9 mouse cellular contexts compared by ENCODE assay signal in genomic region chr1:157457789-157458188, GRCm38 (mm10). TPM values are rescaled to one million over a fixed set of nuclear protein-coding genes. Genes with fewer than 3 reads are reported as not detected.
A peak's percentile ranks its signal among the peaks of the same experiment; 100 is the strongest.
DNase-seq lines count a peak whose midpoint lies in the region; ATAC-seq and TF ChIP-seq lines count a peak whose summit lies in the region.
"Had no signal": no experiment of that assay in that cellular context is flagged by ENCODE, and none has a peak within 500 bp of the region (broad histone marks: within the 10 kb centered on the region; RNA-seq: fewer than 3 reads in every experiment).

No protein-coding gene starts in this region.

- H3K36me3 ChIP-seq in heart, embryonic 13.5 days = no peaks in the 10 kb centered on the region; the same call in 1 of the 2 replicates
- H3K36me3 ChIP-seq in CH12.LX (replicated peaks in 1 of 2; ENCODE audit: control insufficient read depth in 1 of 2, insufficient read depth in 1 of 2, low read length in 1 of 2) = peaks cover 6 to 17% of the 10 kb centered on the region in 2 experiments
- H3K36me3 ChIP-seq in embryonic facial prominence, embryonic 14.5 days (ENCODE audit: control insufficient read depth, insufficient read depth, low read length) = no peaks in the 10 kb centered on the region
- H3K36me3 ChIP-seq: forebrain, embryonic 12.5 days had no signal

- H3K9me3 ChIP-seq in heart, embryonic 13.5 days = no peaks in the 10 kb centered on the region
- no peaks in the 10 kb centered on the region for H3K9me3 ChIP-seq in CH12.LX (replicated peaks; ENCODE audit: low read length)
- no peaks in the 10 kb centered on the region for H3K9me3 ChIP-seq in embryonic facial prominence, embryonic 14.5 days (ENCODE audit: control insufficient read depth, low read length)
- H3K9me3 ChIP-seq: forebrain, embryonic 12.5 days had no signal

- no peak overlapping the region for H3K9ac ChIP-seq in heart, embryonic 13.5 days
- H3K9ac ChIP-seq in CH12.LX (ENCODE audit: insufficient read depth, low read depth) = peak overlapping the region; percentile 20; the same call in 1 of the 2 replicates
- H3K9ac ChIP-seq in embryonic facial prominence, embryonic 14.5 days (ENCODE audit: low read depth, low read length) = no peak overlapping the region

- intact Hi-C loops in heart, postnatal 14 days (cut with DNase I) = loop anchor here (2.0 to 10.0 kb wide), 2 partner anchors 79 to 543 kb away; no protein-coding TSS in a partner anchor
- intact Hi-C loops in left cerebral cortex, postnatal 10 days (cut with DNase I) = no loop called here

- H3K79me2 ChIP-seq in CH12.LX (replicated peaks; ENCODE audit: control insufficient read depth, extremely low read depth, insufficient read depth, poor library complexity, severe bottlenecking) = no peaks in the 10 kb centered on the region

- no peak overlapping the region for H3K4me3 ChIP-seq in heart, embryonic 13.5 days
- peak overlapping the region in 1 of 3 experiments; percentile 76 for H3K4me3 ChIP-seq in CH12.LX (replicated peaks in 1 of 3; ENCODE audit: low read depth in 2 of 3, low read length in 2 of 3, poor library complexity in 1 of 3)
- peak overlapping the region; percentile 34; the same call in 1 of the 2 replicates for H3K4me3 ChIP-seq in embryonic facial prominence, embryonic 14.5 days (ENCODE audit: low read depth, low read length)

- no peaks in the 10 kb centered on the region for H3K27me3 ChIP-seq in heart, embryonic 13.5 days (replicated peaks)
- no peaks in the 10 kb centered on the region for H3K27me3 ChIP-seq in CH12.LX (replicated peaks)
- H3K27me3 ChIP-seq in embryonic facial prominence, embryonic 14.5 days (replicated peaks; ENCODE audit: control insufficient read depth, insufficient read depth, low read length) = no peaks in the 10 kb centered on the region

- no peak for DNase-seq in heart, postnatal 14 days
- DNase-seq in kidney, postnatal 25 days = peak; percentile 31 to 57
- no peak for DNase-seq in kidney, postnatal 10 days
- no peak for DNase-seq in CH12.LX (ENCODE audit: extremely low read depth)
- DNase-seq in embryonic facial prominence, embryonic 14.5 days (ENCODE audit: low spot score) = no peak
- DNase-seq in left cerebral cortex, postnatal 10 days (ENCODE audit: extremely low spot score in 1 of 2, low spot score in 2 of 2) = no peak
- no peak for DNase-seq in testis, postnatal 14 days (ENCODE audit: low spot score)

- dilution Hi-C loops in CH12.LX (cut with MboI; ENCODE audit: extremely low pct_ligation_motif_present, extremely low pct_unique_long_range_greater_than_20kb, low sequenced_read_pairs) = no loop called here

- in situ Hi-C loops in CH12.LX (cut with MboI; ENCODE audit: low pct_ligation_motif_present, low pct_unique_long_range_greater_than_20kb, low sequenced_read_pairs) = loop anchor here (10.0 kb wide), 1 partner anchor 713 kb away; no protein-coding TSS in a partner anchor

- no peak for TF ChIP-seq RAD21 in CH12.LX (IDR thresholded peaks at IDR 0.05; ENCODE audit: low read depth, low read length)

- no peak overlapping the region for H3K27ac ChIP-seq in heart, embryonic 13.5 days (replicated peaks)
- H3K27ac ChIP-seq in CH12.LX (ENCODE audit: insufficient read depth, low read depth) = no peak overlapping the region
- H3K27ac ChIP-seq in embryonic facial prominence, embryonic 14.5 days (replicated peaks; ENCODE audit: low read depth, low read length) = peak overlapping the region; percentile 48; the same call in 1 of the 2 replicates

- no peak for TF ChIP-seq CTCF in CH12.LX (conservative IDR thresholded peaks at IDR 0.05 in 1 of 2, IDR thresholded peaks at IDR 0.05 in 1 of 2; ENCODE audit: low read depth in 2 of 2, low read length in 2 of 2)

- no peak for TF ChIP-seq EP300 in CH12.LX (IDR thresholded peaks at IDR 0.05; ENCODE audit: low read length)

- 91% methylated on average over 3 of the region's 3 CpGs for WGBS in heart, embryonic 13.5 days
- 81% methylated on average over 3 of the region's 3 CpGs for WGBS in embryonic facial prominence, embryonic 14.5 days

- no peak for ATAC-seq in heart, embryonic 13.5 days (ENCODE audit: extremely low read depth, insufficient number of reproducible peaks, low FRiP score, low TSS enrichment)
- peak; percentile 45; the same call in 1 of the 2 replicates for ATAC-seq in embryonic facial prominence, embryonic 14.5 days (ENCODE audit: low read depth)

- TF ChIP-seq POLR2A in CH12.LX (IDR thresholded peaks at IDR 0.05; ENCODE audit: low read depth, low read length) = no peak

- peaks cover 21% of the 10 kb centered on the region for H3K4me1 ChIP-seq in heart, embryonic 13.5 days
- H3K4me1 ChIP-seq in CH12.LX (ENCODE audit: control insufficient read depth in 1 of 2, insufficient read depth in 2 of 2) = peaks cover 3 to 18% of the 10 kb centered on the region in 2 experiments; a peak in 3 of 4 replicates
- no peaks in the 10 kb centered on the region for H3K4me1 ChIP-seq in embryonic facial prominence, embryonic 14.5 days (ENCODE audit: control insufficient read depth, insufficient read depth, low read length)

- peak overlapping the region; percentile 74; the same call in 1 of the 2 replicates for H3K4me2 ChIP-seq in heart, embryonic 13.5 days
- no peak overlapping the region for H3K4me2 ChIP-seq in CH12.LX (ENCODE audit: insufficient read depth, low read depth, poor library complexity, severe bottlenecking)
- H3K4me2 ChIP-seq in embryonic facial prominence, embryonic 14.5 days (ENCODE audit: low read depth, low read length) = peak overlapping the region; percentile 60; the same call in 1 of the 2 replicates

TF ChIP-seq in CH12.LX, 34 proteins besides CTCF, POLR2A, EP300 and RAD21:
- TF ChIP-seq USF1 (IDR thresholded peaks at IDR 0.05; ENCODE audit: low read depth, low read length) (no peak), SIN3A (IDR thresholded peaks at IDR 0.05; ENCODE audit: low read length) (no peak), RCOR1 (conservative IDR thresholded peaks at IDR 0.05; ENCODE audit: low read depth, low read length) (no peak), HCFC1 (IDR thresholded peaks at IDR 0.05; ENCODE audit: low read depth, low read length) (no peak), MAZ (IDR thresholded peaks at IDR 0.05; ENCODE audit: low read depth, low read length) (no peak), ZKSCAN1 (IDR thresholded peaks at IDR 0.05; ENCODE audit: borderline replicate concordance, low read depth, low read length) (no peak), KAT2A (IDR thresholded peaks at IDR 0.05; ENCODE audit: insufficient replicate concordance, low read length) (no peak), ZC3H11A (IDR thresholded peaks at IDR 0.05; ENCODE audit: low read depth, low read length) (no peak), JUN (IDR thresholded peaks at IDR 0.05; ENCODE audit: insufficient read depth, low read depth, low read length) (no peak), MAX (IDR thresholded peaks at IDR 0.05; ENCODE audit: low read length) (no peak)

RNA-seq across cellular contexts. Expression of gene Cryzl2, which starts 0.6 kb away (rescaled TPM):
- polyA plus RNA-seq in heart, embryonic 13.5 days (2015; fragmentation: Nextera tagmentation; extraction: Ambion mirVana) = 27.0 and 29.5 TPM in 2 replicates
- 10 to 100 TPM; 11.8 to 14.3 TPM for total RNA-seq in heart, postnatal 14 days (2021)
- total RNA-seq in CH12.LX (2012; rRNA removed) = 24.6 and 41.0 TPM in 2 replicates
- total RNA-seq in CH12.LX (2014; rRNA removed) = 23.6 and 25.0 TPM in 2 replicates
- polyA plus RNA-seq in CH12.LX (2012; ENCODE audit: insufficient read length, low read depth) = 22.5 and 28.3 TPM in 2 replicates
- 13.4 and 13.6 TPM in 2 replicates for polyA plus RNA-seq in embryonic facial prominence, embryonic 14.5 days (2014; fragmentation: Nextera tagmentation; extraction: Ambion mirVana)
- 1 to 10 TPM; 3.3 to 3.9 TPM for total RNA-seq in left cerebral cortex, postnatal 10 days (2021)

RNA-seq across cellular contexts. Expression of gene Rasal2, which starts 45.4 kb away (rescaled TPM):
- 15.1 and 18.4 TPM in 2 replicates for polyA plus RNA-seq in heart, embryonic 13.5 days (2015; fragmentation: Nextera tagmentation; extraction: Ambion mirVana)
- 10 to 100 TPM; 33.0 to 36.5 TPM for total RNA-seq in heart, postnatal 14 days (2021)
- total RNA-seq in CH12.LX (2012; rRNA removed) (1.4 and 1.7 TPM in 2 replicates), CH12.LX (2014; rRNA removed) (1.5 and 1.6 TPM in 2 replicates)
- 2.0 and 2.6 TPM in 2 replicates for polyA plus RNA-seq in CH12.LX (2012; ENCODE audit: insufficient read length, low read depth)
- 12.9 and 14.8 TPM in 2 replicates for polyA plus RNA-seq in embryonic facial prominence, embryonic 14.5 days (2014; fragmentation: Nextera tagmentation; extraction: Ambion mirVana)
- total RNA-seq in left cerebral cortex, postnatal 10 days (2021) = 10 to 100 TPM; 55.1 to 56.2 TPM

RNA-seq across cellular contexts. Expression of gene Sec16b, which starts 48.7 kb away (rescaled TPM):
- polyA plus RNA-seq in heart, embryonic 13.5 days (2015; fragmentation: Nextera tagmentation; extraction: Ambion mirVana) = 0.93 and 1.2 TPM in 2 replicates
- total RNA-seq in heart, postnatal 14 days (2021) = 1 to 10 TPM; 1.1 to 1.5 TPM
- total RNA-seq in CH12.LX (2012; rRNA removed) (10.6 and 13.9 TPM in 2 replicates), CH12.LX (2014; rRNA removed) (14.6 and 16.7 TPM in 2 replicates)
- polyA plus RNA-seq in CH12.LX (2012; ENCODE audit: insufficient read length, low read depth) = 17.1 and 19.6 TPM in 2 replicates
- 8.0 and 9.8 TPM in 2 replicates for polyA plus RNA-seq in embryonic facial prominence, embryonic 14.5 days (2014; fragmentation: Nextera tagmentation; extraction: Ambion mirVana)
- under 1 TPM; 0.53 to 0.81 TPM for total RNA-seq in left cerebral cortex, postnatal 10 days (2021)

Comparison
In these comparisons a context has a peak if more than half of its experiments do, and no peak if none do; other contexts are left out.
1. DNase-seq: peak in kidney, postnatal 25 days (2 of 2); none in heart, postnatal 14 days (0 of 2), kidney, postnatal 10 days (single experiment), CH12.LX (single experiment), embryonic facial prominence, embryonic 14.5 days (single experiment), left cerebral cortex, postnatal 10 days (0 of 2) and testis, postnatal 14 days (single experiment).
2. RNA of gene Rasal2, which starts 45.4 kb away (total RNA-seq): 55.1 to 56.2 TPM in left cerebral cortex, postnatal 10 days and 33.0 to 36.5 TPM in heart, postnatal 14 days; 1.4 to 1.7 TPM in CH12.LX; every median in the first group is over 10 times any median in the second.
3. RNA of gene Sec16b, which starts 48.7 kb away (total RNA-seq): 10.6 to 16.7 TPM in CH12.LX; 1.1 to 1.5 TPM in heart, postnatal 14 days and 0.53 to 0.81 TPM in left cerebral cortex, postnatal 10 days; every median in the first group is over 4 times any median in the second.